Mouse (Mus musculus) megakaryocyte, embryonic 14.5 days (primary cell): Measurements from ENCODE around the gene Tshz3. TPM values are rescaled to one million over a fixed set of nuclear protein-coding genes. Genes with fewer than 3 reads are reported as not detected.

Experiments
- H3K27me3 ChIP-seq: replicated peaks from 2 replicates; pipeline ENCODE3; 2012; ENCODE audit warnings: inconsistent platforms
- H3K36me3 ChIP-seq: replicated peaks from 2 replicates; pipeline ENCODE3; 2012; ENCODE audit warnings: low read length, inconsistent platforms, mixed read lengths
- H3K4me1 ChIP-seq: 2 replicates; pipeline ENCODE4 v1.6.1; 2012; ENCODE audit warnings: inconsistent platforms
- H3K4me3 ChIP-seq: replicated peaks from 2 replicates; pipeline ENCODE3; 2012; ENCODE audit warnings: moderate library complexity, mild to moderate bottlenecking, inconsistent platforms
- H3K9me3 ChIP-seq: 2 replicates; pipeline ENCODE4 v1.6.1; 2012; ENCODE audit warnings: inconsistent platforms
- FLI1 ChIP-seq: IDR thresholded peaks from 2 replicates; pipeline ENCODE4 v1.6.1; 2012; ENCODE audit warnings: low read length, inconsistent platforms, mixed read lengths
- GATA1 ChIP-seq: IDR thresholded peaks from 3 replicates; pipeline ENCODE4 v1.6.1; 2012; ENCODE audit warnings: mixed read lengths, low read length, inconsistent platforms, borderline replicate concordance
- polyA plus RNA-seq: library from polyadenylated mRNA; stranded (reverse); fragments of >175 nt; gene quantifications from 2 replicates; pipeline ENCODE4 v1.2.3, GENCODE M21; 2012; ENCODE audit warnings: low replicate concordance; ENCODE audit not compliant: insufficient read depth

Gene Tshz3
- polyA plus RNA-seq, 1 experiment = not detected

DNA sequence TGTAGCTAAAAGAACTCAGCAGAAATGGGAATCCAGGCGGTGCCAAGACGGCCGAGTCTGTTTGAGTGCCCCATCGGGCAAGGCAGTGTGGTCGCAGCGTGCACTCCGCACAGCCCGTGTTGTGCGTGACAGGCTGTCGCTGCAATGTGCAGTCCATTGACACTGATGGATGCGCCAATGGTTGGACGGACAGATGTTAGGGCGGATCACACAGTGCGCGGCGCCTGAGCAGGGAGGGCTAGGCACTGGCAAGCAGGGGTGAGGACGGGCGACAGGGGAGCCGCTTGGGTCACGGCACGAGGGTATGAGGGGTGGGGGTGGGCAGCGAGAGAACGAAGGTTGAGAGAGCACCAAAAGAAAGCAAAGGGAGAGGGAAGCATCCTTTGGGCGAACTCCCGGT lies 2.6 kb upstream of the Tshz3 start:
- peaks cover 35% of the 10 kb centered on the region for H3K4me1 ChIP-seq
- peaks cover 94% of the 10 kb centered on the region for H3K27me3 ChIP-seq
- H3K9me3 ChIP-seq = peaks cover 5% of the 10 kb centered on the region; the same call in 1 of the 2 replicates
- H3K36me3 ChIP-seq = no peaks in the 10 kb centered on the region
- peak overlapping the region; percentile 80 for H3K4me3 ChIP-seq
- TF ChIP-seq FLI1 = no peak
- TF ChIP-seq GATA1 = no peak

DNA sequence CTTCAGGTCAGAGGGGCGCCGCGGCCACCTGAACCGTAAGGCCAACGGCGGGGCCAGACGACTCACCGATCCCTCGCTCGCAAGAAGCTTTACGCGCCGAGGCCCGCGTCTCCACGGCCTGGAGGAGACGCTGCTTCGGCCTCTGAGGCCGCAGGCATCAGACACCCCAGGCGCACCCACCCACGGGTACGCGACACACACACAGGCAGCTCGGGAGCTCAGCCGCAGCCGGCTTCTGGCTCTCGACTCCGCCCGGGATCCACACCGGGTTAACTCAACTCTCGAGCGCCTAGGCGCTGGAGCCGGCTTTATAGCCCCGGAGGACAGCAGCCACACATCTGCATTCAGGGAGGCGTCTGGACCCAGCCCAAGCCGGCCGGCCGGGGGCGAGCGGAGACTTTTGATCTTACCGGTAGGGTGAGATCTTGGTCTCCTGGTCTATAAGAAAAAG lies 2.1 kb upstream of the Tshz3 start:
- Histone ChIP-seq H3K4me3 (peak overlapping the region; percentile 80), H3K27me3 (peaks cover 91% of the 10 kb centered on the region), H3K9me3 (peaks cover 5% of the 10 kb centered on the region; the same call in 1 of the 2 replicates), H3K4me1 (peaks cover 35% of the 10 kb centered on the region), H3K36me3 (no peaks in the 10 kb centered on the region)
- no peak for TF ChIP-seq FLI1
- TF ChIP-seq GATA1 = no peak

DNA sequence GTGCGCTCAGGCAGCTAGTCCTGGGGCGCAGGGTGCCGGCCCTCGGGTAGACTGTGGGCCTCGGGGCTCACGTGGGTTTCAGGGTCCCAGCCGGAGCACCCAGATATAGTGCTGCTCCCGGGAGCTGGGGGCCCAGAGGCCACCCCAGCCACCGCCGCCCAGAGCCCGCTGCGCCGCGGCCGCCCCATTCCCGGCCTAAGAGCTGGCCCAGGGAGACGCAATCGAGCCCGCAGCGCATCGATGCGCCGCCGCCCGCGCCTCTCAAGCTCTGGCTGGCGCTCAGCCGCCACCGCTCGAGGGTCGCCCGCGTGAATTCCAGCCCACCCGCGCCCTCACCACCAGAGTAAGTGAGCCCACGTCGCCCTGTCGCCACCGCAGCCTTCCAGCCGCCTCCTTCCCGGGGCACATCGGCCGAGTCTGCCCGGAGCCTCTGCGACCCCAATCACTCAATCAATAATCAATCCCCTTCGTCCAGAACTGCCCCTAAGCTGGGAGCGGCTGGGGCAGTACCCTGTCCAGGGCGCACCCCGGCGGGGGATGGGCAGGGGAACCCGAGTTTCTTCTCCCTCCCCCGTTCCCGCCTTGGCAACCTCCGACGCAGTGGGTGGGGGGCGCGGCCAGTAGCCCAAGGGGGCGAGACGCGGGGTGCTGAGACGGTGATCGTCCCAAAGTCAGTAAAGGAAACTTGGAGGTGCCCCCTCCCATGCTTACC lies 1.4 kb upstream of the Tshz3 start:
- Histone ChIP-seq H3K4me3 (peak overlapping the region; percentile 91), H3K36me3 (no peaks in the 10 kb centered on the region), H3K27me3 (peaks cover 85% of the 10 kb centered on the region), H3K4me1 (peaks cover 35% of the 10 kb centered on the region), H3K9me3 (peaks cover 5% of the 10 kb centered on the region; the same call in 1 of the 2 replicates)
- TF ChIP-seq FLI1 = no peak
- TF ChIP-seq GATA1 = no peak

DNA sequence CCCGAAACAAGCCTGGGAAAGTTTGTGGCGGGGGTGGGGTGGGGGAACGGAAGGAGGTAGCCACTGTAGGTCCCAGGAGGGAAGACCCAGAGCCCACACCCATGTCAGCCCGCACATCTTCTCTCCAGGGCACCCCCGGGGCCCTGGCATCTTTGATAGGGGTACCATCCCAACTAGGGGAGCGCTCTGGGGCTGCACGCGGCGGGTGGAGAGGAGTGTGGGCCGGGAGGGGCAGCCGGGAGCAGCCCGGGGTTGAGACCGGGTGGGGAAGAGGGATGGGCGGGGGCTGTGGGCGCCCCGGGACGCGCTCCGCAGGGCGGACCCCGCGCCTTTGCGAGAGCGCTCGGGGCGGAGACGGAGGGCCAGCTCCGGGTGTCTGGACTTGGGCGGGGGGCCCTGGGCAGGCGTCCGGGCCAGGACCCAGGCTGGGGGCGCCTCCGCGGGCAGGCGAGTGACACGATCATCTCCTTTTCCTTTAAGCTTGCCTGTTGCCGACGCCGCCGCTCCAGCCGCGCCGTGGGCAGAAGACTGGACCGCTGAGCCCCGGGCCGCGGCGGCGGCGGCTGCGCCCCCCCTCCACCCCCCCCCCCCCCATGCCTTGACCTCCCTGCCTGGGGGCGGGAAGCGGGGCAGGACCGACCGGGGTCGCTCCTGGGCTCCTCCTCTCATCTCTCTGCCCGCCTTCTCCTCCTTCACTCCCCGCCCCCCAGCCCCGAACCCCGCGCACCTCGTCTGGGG lies 631 bp upstream of the Tshz3 start:
- peaks cover 81% of the 10 kb centered on the region for H3K27me3 ChIP-seq
- TF ChIP-seq FLI1 (no peak), GATA1 (no peak)
- H3K9me3 ChIP-seq = peaks cover 5% of the 10 kb centered on the region; the same call in 1 of the 2 replicates
- peak overlapping the region; percentile 91 for H3K4me3 ChIP-seq
- peaks cover 35% of the 10 kb centered on the region for H3K4me1 ChIP-seq
- no peaks in the 10 kb centered on the region for H3K36me3 ChIP-seq

DNA sequence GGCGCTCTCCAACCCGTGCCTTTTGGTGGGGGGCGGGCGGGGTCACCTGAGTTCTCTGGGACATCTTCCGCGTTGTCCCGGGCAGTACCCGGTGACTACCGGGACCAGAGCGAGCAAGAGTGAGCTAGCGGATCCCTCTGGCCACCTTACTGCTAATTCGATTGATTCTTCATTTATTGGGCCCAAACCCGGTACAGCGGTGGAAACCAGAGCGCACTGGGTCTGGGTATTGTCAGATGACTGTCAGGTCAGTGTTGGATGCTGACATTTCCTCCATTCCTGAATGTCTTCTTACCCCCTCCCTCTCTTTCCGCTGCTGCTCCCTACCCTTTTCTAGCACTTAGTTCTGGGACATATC lies 650 bp downstream of the Tshz3 start:
- Histone ChIP-seq H3K27me3 (peaks cover 70% of the 10 kb centered on the region), H3K36me3 (no peaks in the 10 kb centered on the region), H3K4me3 (peak overlapping the region; percentile 14)

DNA sequence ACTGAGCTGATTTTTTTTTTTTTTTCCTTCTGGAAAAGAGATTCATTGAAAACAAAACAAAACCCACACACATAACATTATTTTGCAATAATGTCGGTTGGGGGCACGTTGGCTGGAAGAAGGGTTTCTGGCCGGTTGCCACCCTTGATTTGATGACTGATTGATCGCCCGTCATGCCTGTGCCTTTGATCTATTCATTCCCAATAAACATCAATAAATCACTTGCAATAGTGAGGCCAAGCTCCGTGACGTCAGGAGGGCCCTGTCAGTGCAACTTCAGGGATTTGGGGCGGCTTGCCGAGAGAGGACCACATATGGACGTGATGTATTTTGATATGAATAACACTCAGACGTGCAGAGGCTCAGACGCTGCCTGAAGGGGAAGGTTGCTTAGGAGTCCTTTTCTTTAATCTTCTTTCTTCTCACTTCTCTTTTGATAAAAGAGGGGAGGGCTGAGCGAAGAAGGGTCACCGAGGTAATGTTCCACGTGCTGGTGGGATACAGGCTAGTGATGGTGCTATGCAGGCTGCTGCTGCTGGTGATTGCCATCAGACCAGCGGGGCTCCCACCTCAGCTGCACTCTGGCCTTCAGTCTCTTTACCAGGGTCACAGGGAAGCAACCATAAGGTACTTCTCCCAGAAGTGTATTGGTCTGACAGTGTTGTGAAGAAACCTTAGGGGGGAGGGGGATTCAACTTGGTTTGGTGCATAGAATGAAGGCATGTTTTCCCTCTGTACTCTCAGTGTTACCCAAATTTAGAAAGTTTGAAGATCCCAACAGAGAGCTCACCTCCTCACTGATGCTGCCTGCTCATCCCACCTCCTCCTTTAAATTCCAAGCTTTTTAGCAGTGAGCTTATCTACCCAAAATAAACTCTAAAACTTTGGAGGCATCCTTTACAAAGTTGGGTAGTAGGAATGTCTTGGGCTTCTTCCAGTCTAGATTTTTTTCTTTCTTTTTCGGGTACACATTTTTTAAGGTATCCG lies 1.4 kb downstream of the Tshz3 start:
- no peak overlapping the region for H3K4me3 ChIP-seq
- peaks cover 63% of the 10 kb centered on the region for H3K27me3 ChIP-seq
- TF ChIP-seq GATA1 (no peak), FLI1 (no peak)
- H3K36me3 ChIP-seq = no peaks in the 10 kb centered on the region
- H3K4me1 ChIP-seq = peaks cover 35% of the 10 kb centered on the region
- peaks cover 5% of the 10 kb centered on the region; the same call in 1 of the 2 replicates for H3K9me3 ChIP-seq

More for the DNA sequence above, 650 bp downstream of the Tshz3 start:
- H3K9me3 ChIP-seq = peaks cover 5% of the 10 kb centered on the region; the same call in 1 of the 2 replicates
- H3K4me1 ChIP-seq = peaks cover 35% of the 10 kb centered on the region
- no peak for TF ChIP-seq FLI1
- TF ChIP-seq GATA1 = no peak

DNA sequence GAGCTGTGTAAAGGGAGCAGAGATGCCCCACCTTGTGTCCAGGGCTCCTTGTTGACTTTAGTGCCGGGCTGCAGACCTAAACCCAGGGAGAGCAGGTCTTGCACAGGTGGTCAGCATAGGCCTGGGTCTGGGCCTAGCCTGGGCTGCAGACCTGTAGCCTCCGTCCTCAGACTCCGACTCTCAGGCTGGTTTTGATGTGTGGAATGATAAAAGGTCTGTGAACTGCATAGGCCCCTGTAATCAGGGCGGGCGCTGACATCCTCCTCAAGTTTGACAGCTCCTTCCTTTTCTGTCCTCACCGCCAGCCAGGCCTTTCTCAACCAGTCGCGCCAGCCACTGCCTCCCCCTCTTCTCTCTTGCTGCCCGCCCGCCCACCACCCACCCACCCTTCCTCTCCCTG lies 8.7 kb downstream of the Tshz3 start:
- no peaks in the 10 kb centered on the region for H3K36me3 ChIP-seq
- H3K27me3 ChIP-seq = peaks cover 13% of the 10 kb centered on the region
- no peak overlapping the region for H3K4me3 ChIP-seq
- H3K9me3 ChIP-seq = no peaks in the 10 kb centered on the region
- TF ChIP-seq FLI1 = no peak
- no peak for TF ChIP-seq GATA1
- no peaks in the 10 kb centered on the region for H3K4me1 ChIP-seq

DNA sequence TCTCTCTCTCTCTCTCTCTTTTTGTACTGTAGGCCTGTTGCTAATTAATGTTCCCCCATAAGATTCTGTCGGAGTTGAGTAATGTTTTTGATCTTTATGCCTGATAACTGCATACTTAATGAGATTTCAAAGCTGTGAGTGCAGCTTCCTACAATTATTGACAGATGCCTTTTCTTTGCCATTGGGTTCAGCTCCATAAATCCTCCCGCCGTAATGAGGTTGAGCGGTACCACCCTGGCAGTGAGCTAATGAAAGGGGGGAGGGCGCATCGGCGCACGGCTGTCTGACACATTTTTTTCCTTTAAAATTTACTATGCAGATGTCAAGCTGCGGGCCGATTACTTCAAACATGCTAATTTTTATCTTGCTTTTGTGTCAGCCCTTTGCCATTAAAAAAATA lies 9.3 kb downstream of the Tshz3 start:
- no peaks in the 10 kb centered on the region for H3K4me1 ChIP-seq
- no peaks in the 10 kb centered on the region for H3K36me3 ChIP-seq
- no peak overlapping the region for H3K4me3 ChIP-seq
- peaks cover 10% of the 10 kb centered on the region for H3K27me3 ChIP-seq
- TF ChIP-seq FLI1 (no peak), GATA1 (no peak)
- H3K9me3 ChIP-seq = no peaks in the 10 kb centered on the region

DNA sequence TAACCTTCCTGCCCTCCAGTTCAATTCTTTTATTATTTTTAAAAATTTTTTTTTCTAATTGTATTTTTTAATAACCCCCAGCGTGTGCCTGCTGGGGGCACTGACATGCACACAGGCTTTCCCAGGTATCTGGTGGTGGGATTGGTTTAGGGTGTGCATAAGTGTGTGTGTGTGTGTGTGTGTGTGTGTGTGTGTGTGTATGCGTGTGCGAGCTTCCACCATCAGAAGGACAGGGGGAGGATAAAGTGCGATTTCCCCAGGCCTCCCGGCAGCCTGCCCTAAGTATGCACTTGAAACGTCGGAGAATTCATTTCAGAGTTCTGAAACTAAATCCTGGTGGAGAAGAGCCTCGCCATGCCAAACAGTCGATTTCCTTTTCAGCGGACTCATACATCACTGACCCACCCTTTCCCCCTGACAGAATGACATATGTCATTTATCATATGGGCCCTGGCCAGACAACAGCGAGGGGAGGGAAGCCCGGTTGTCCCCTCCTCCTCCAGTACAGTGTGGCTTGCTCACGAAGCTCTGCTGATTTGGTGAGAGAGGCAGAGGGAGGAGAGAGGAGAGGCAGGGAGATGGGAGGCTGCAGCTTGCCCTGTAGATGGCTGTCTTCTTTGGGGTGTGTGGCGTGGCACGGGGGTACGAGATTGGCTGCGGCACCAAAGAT lies 9.9 kb downstream of the Tshz3 start:
- peak overlapping the region; percentile 28 for H3K4me3 ChIP-seq
- no peaks in the 10 kb centered on the region for H3K9me3 ChIP-seq
- H3K27me3 ChIP-seq = peaks cover 8% of the 10 kb centered on the region
- TF ChIP-seq GATA1 (no peak), FLI1 (no peak)
- no peaks in the 10 kb centered on the region for H3K36me3 ChIP-seq
- no peaks in the 10 kb centered on the region for H3K4me1 ChIP-seq
